Mouse (Mus musculus) midbrain, embryonic 16.5 days (tissue): Measurements from ENCODE around the gene Olfr1051. TPM values are rescaled to one million over a fixed set of nuclear protein-coding genes. Genes with fewer than 3 reads are reported as not detected.
"Not testable (repeated sequence)": the region's sequence is repeated elsewhere in the genome, so short reads cannot be mapped to it uniquely, and the experiment has no call there.

Experiments used
- ATAC-seq: fragments of 200-750 bp; cut with Nextera tagmentation; 2 replicates; pipeline ENCODE4 v1.8.0; 2017; ENCODE audit warnings: moderate TSS enrichment
- H3K27ac ChIP-seq: fragments of 300-500 bp; sonication (generic); 2 replicates; pipeline ENCODE4 v1.5.1; 2014; ENCODE audit warnings: mild to moderate bottlenecking, low read length, mixed read lengths
- H3K27me3 ChIP-seq: fragments of 300-500 bp; sonication (generic); 2 replicates; pipeline ENCODE4 v1.6.1; 2014; ENCODE audit warnings: low read depth, low read length, mixed read lengths; ENCODE audit not compliant: control insufficient read depth, insufficient read depth
- H3K36me3 ChIP-seq: fragments of 300-500 bp; sonication (generic); 2 replicates; pipeline ENCODE4 v1.6.1; 2014; ENCODE audit warnings: mild to moderate bottlenecking, low read length, moderate library complexity, mixed read lengths; ENCODE audit not compliant: control insufficient read depth, insufficient read depth
- H3K4me1 ChIP-seq: fragments of 300-500 bp; sonication (generic); 2 replicates; pipeline ENCODE4 v1.6.1; 2014; ENCODE audit warnings: mild to moderate bottlenecking, low read length, mixed read lengths; ENCODE audit not compliant: control insufficient read depth, insufficient read depth
- H3K4me2 ChIP-seq: fragments of 300-500 bp; sonication (generic); 2 replicates; pipeline ENCODE4 v1.6.1; 2014; ENCODE audit warnings: mild to moderate bottlenecking, low read length, mixed read lengths
- H3K4me3 ChIP-seq: fragments of 300-500 bp; sonication (generic); 2 replicates; pipeline ENCODE4 v1.5.1; 2014; ENCODE audit warnings: low read depth, mild to moderate bottlenecking, low read length, moderate library complexity, mixed read lengths
- H3K9ac ChIP-seq: fragments of 300-500 bp; sonication (generic); 2 replicates; pipeline ENCODE4 v1.6.1; 2014; ENCODE audit warnings: low read depth, low read length, mixed read lengths
- H3K9me3 ChIP-seq: fragments of 300-500 bp; sonication (generic); replicated peaks from 2 replicates; pipeline ENCODE4 v1.6.1; 2014; ENCODE audit warnings: mild to moderate bottlenecking, low read length, mixed read lengths; ENCODE audit not compliant: control insufficient read depth, poor library complexity, severe bottlenecking
- WGBS: fragments of 180-500 bp; shearing (Covaris S2); extraction: QIAGEN DNeasy Blood & Tissue Kit; methylation state at CpG from one replicate; pipeline ENCODE4 v1.1.7; 2014; 5-methylcytosine and 5-hydroxymethylcytosine counted together
- polyA plus RNA-seq: library from polyadenylated mRNA; unstranded; fragments of >200 nt; fragmentation: Nextera tagmentation; extraction: Ambion mirVana; gene quantifications from 2 replicates; pipeline ENCODE4 v1.2.1, GENCODE M21; 2015

Gene Olfr1051
- not detected in 2 replicates for polyA plus RNA-seq

GRCm38 (mm10) chr2:86278988-86279387 is at the start of gene Olfr1051:
Olfr1051 (minus strand) TSS chr2:86279088.
- H3K9me3 ChIP-seq, H3K27me3 ChIP-seq, H3K4me3 ChIP-seq, H3K4me1 ChIP-seq, H3K4me2 ChIP-seq, H3K9ac ChIP-seq, ATAC-seq, H3K36me3 ChIP-seq, H3K27ac ChIP-seq: not testable (repeated sequence)

GRCm38 (mm10) chr2:86315184-86315583 is 36.3 kb upstream of the Olfr1051 start, which contains the start of gene Olfr1053:
Olfr1053 (minus strand) TSS chr2:86315284.
- 67% methylated on average over 3 of the region's 3 CpGs for WGBS
- H3K9ac ChIP-seq = no peak within 1 kb of the TSS
- H3K9me3 ChIP-seq = no peaks in the 10 kb centered on the region
- H3K36me3 ChIP-seq = no peaks in the 10 kb centered on the region
- no peak within 1 kb of the TSS for H3K4me3 ChIP-seq
- no peak for ATAC-seq
- no peaks in the 10 kb centered on the region for H3K27me3 ChIP-seq
- H3K4me2 ChIP-seq = no peak within 1 kb of the TSS
- no peak within 1 kb of the TSS for H3K27ac ChIP-seq
- no peaks in the 10 kb centered on the region for H3K4me1 ChIP-seq

GRCm38 (mm10) chr2:86292155-86292554 is 13.3 kb upstream of the Olfr1051 start, which contains the start of gene Olfr1052:
Olfr1052 (plus strand) TSS chr2:86292455.
- ATAC-seq = no peak
- no peak within 1 kb of the TSS for H3K4me3 ChIP-seq
- no peak within 1 kb of the TSS for H3K27ac ChIP-seq
- H3K9ac ChIP-seq = no peak within 1 kb of the TSS
- no peak within 1 kb of the TSS for H3K4me2 ChIP-seq
- no peaks in the 10 kb centered on the region for H3K9me3 ChIP-seq
- no peaks in the 10 kb centered on the region for H3K27me3 ChIP-seq
- no peaks in the 10 kb centered on the region for H3K36me3 ChIP-seq
- no peaks in the 10 kb centered on the region for H3K4me1 ChIP-seq

DNA sequence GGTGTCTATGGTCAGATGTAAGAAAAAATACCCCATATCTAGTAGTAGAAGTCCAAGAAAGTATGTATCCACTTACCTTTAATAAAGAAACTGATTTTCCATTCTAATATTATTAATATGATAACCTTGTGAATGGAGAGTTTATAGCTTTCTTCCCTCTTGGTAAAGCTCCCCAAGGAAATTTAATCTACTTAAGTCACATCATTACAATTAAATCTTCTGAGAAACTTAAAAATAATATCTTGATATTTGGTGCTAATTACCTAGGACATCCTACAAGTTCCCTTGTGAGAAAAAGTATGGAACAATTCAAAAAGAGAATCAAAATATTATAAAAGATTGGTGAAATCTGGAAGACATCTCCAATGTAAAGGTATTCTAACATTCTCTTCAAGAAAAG is 20.7 kb downstream of the Olfr1051 start, which contains the start of gene Olfr1049:
Gene Olfr1049 (minus strand): TSS at position 101 of the 400 bp plus-strand sequence.
- not testable (repeated sequence) for H3K9ac ChIP-seq, ATAC-seq, H3K4me2 ChIP-seq, H3K4me1 ChIP-seq, H3K4me3 ChIP-seq, H3K27me3 ChIP-seq, H3K27ac ChIP-seq, H3K36me3 ChIP-seq, H3K9me3 ChIP-seq

DNA sequence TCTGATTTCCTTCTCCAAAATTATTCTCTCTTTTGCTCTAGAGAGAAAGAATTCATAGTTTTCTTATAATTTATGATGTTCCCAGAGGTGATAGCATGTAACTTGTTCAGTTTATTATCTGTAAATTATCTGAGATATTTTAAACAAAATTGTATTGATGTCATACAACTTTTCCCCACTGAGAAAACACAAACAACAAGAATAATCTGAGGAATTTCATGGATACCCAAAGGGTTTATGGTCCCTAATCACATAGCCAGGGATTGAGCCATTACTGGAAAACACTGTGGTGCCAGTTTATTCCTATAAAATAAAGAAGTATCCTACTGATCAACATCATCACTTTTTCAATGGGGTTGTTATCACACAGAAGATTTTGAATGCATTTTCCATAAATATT is 38.7 kb downstream of the Olfr1051 start, which contains the start of gene Olfr1048:
Gene Olfr1048 (minus strand): TSS at position 101 of the 400 bp plus-strand sequence.
- H3K4me2 ChIP-seq = no peak within 1 kb of the TSS
- no peaks in the 10 kb centered on the region for H3K36me3 ChIP-seq
- no peak within 1 kb of the TSS for H3K9ac ChIP-seq
- ATAC-seq = no peak
- H3K4me1 ChIP-seq = no peaks in the 10 kb centered on the region
- H3K4me3 ChIP-seq = no peak within 1 kb of the TSS
- no peak within 1 kb of the TSS for H3K27ac ChIP-seq
- no peaks in the 10 kb centered on the region for H3K9me3 ChIP-seq
- H3K27me3 ChIP-seq = no peaks in the 10 kb centered on the region

- H3K9me3 ChIP-seq = no peaks in the 10 kb centered on the region
- no peaks in the 10 kb centered on the region for H3K27me3 ChIP-seq
- H3K9ac ChIP-seq = no peak within 1 kb of the TSS
- H3K4me2 ChIP-seq = no peak within 1 kb of the TSS
- H3K36me3 ChIP-seq = no peaks in the 10 kb centered on the region
- 94% methylated on average over 1 of the region's 1 CpGs for WGBS
- no peak within 1 kb of the TSS for H3K27ac ChIP-seq
- no peak within 1 kb of the TSS for H3K4me3 ChIP-seq
- no peaks in the 10 kb centered on the region for H3K4me1 ChIP-seq
- no peak for ATAC-seq
These were observed 47.6 kb downstream of the Olfr1051 start, which contains the start of gene Olfr1047 for GRCm38 (mm10) chr2:86231301-86231700. Olfr1047 (minus strand) TSS chr2:86231401.

Other genes with a start within 250 kb of the Olfr1051 start
- gene Olfr1034, start 233.2 kb downstream of the Olfr1051 start, polyA plus RNA-seq = not detected in 2 replicates
- gene Olfr1036, start 205.1 kb downstream of the Olfr1051 start, polyA plus RNA-seq = not detected in 2 replicates
- gene Olfr1037, start 191.7 kb downstream of the Olfr1051 start, polyA plus RNA-seq = not detected in 2 replicates
- not detected in 2 replicates for gene Olfr1039, start 143.2 kb downstream of the Olfr1051 start, polyA plus RNA-seq
- gene Olfr1040, start 132.4 kb downstream of the Olfr1051 start, polyA plus RNA-seq = not detected in 2 replicates
- not detected in 2 replicates for gene Olfr1042, start 117.2 kb downstream of the Olfr1051 start, polyA plus RNA-seq
- not detected in 2 replicates for gene Olfr1043, start 111.6 kb downstream of the Olfr1051 start, polyA plus RNA-seq
- not detected in 2 replicates for gene Olfr1044, start 101.3 kb downstream of the Olfr1051 start, polyA plus RNA-seq
- gene Olfr52, start 93.4 kb downstream of the Olfr1051 start, polyA plus RNA-seq = not detected in 2 replicates
- not detected in 2 replicates for gene Olfr1045, start 76.1 kb downstream of the Olfr1051 start, polyA plus RNA-seq
- not detected in 2 replicates for gene Olfr1046, start 59.8 kb downstream of the Olfr1051 start, polyA plus RNA-seq
- not detected in 2 replicates for gene Olfr1047, start 47.7 kb downstream of the Olfr1051 start, polyA plus RNA-seq
- gene Olfr1048, start 38.8 kb downstream of the Olfr1051 start, polyA plus RNA-seq = not detected in 2 replicates
- gene Olfr1049, start 20.8 kb downstream of the Olfr1051 start, polyA plus RNA-seq = not detected in 2 replicates
- gene Olfr1052, start 13.4 kb upstream of the Olfr1051 start, polyA plus RNA-seq = not detected in 2 replicates
- not detected in 2 replicates for gene Olfr1053, start 36.2 kb upstream of the Olfr1051 start, polyA plus RNA-seq
- gene Olfr1054, start 56.3 kb upstream of the Olfr1051 start, polyA plus RNA-seq = not detected in 2 replicates
- not detected in 2 replicates for gene Olfr1055, start 71.2 kb upstream of the Olfr1051 start, polyA plus RNA-seq
- gene Olfr1056, start 83.4 kb upstream of the Olfr1051 start, polyA plus RNA-seq = not detected in 2 replicates
- gene Olfr1057, start 99.3 kb upstream of the Olfr1051 start, polyA plus RNA-seq = not detected in 2 replicates
- not detected in 2 replicates for gene Olfr1058, start 109.5 kb upstream of the Olfr1051 start, polyA plus RNA-seq
- gene Olfr1061, start 135.0 kb upstream of the Olfr1051 start, polyA plus RNA-seq = not detected in 2 replicates
- gene Olfr1062, start 147.7 kb upstream of the Olfr1051 start, polyA plus RNA-seq = not detected in 2 replicates
- gene Olfr1065, start 171.5 kb upstream of the Olfr1051 start, polyA plus RNA-seq = not detected in 2 replicates
- not detected in 2 replicates for gene Olfr1066, start 177.2 kb upstream of the Olfr1051 start, polyA plus RNA-seq
- not detected in 2 replicates for gene Olfr228, start 208.3 kb upstream of the Olfr1051 start, polyA plus RNA-seq
- not detected in 2 replicates for gene Olfr1076, start 229.4 kb upstream of the Olfr1051 start, polyA plus RNA-seq